Mouse (Mus musculus) intestine, embryonic 15.5 days (tissue): ENCODE measurements around the gene Dnajc13. TPM values are rescaled to one million over a fixed set of nuclear protein-coding genes. Genes with fewer than 3 reads are reported as not detected.

Experiments used
- ATAC-seq: fragments of 200-750 bp; cut with Nextera tagmentation; 2 replicates; pipeline ENCODE4 v1.8.0; 2017; ENCODE audit warnings: moderate TSS enrichment, moderate library complexity
- H3K27ac ChIP-seq: fragments of 300-500 bp; sonication (generic); 2 replicates; pipeline ENCODE4 v1.5.1; 2015; ENCODE audit warnings: mild to moderate bottlenecking, inconsistent platforms
- H3K27me3 ChIP-seq: fragments of 300-500 bp; sonication (generic); replicated peaks from 2 replicates; pipeline ENCODE4 v1.6.1; 2015; ENCODE audit warnings: inconsistent platforms
- H3K36me3 ChIP-seq: fragments of 300-500 bp; sonication (generic); 2 replicates; pipeline ENCODE4 v1.6.1; 2015; ENCODE audit warnings: inconsistent platforms
- H3K4me1 ChIP-seq: fragments of 300-500 bp; sonication (generic); replicated peaks from 2 replicates; pipeline ENCODE4 v1.6.1; 2015; ENCODE audit warnings: inconsistent platforms
- H3K4me2 ChIP-seq: fragments of 300-500 bp; sonication (generic); replicated peaks from 2 replicates; pipeline ENCODE4 v1.6.1; 2015; ENCODE audit warnings: mild to moderate bottlenecking, inconsistent platforms
- H3K4me3 ChIP-seq: fragments of 300-500 bp; sonication (generic); replicated peaks from 2 replicates; pipeline ENCODE4 v1.5.1; 2015; ENCODE audit warnings: inconsistent platforms
- H3K9ac ChIP-seq: fragments of 300-500 bp; sonication (generic); 2 replicates; pipeline ENCODE4 v1.6.1; 2015; ENCODE audit warnings: inconsistent platforms
- H3K9me3 ChIP-seq: fragments of 300-500 bp; sonication (generic); 2 replicates; pipeline ENCODE4 v1.6.1; 2016; ENCODE audit warnings: inconsistent platforms
- WGBS: fragments of 180-500 bp; shearing (Covaris S2); methylation state at CpG from one replicate; pipeline ENCODE4 v1.1.7; 2015; 5-methylcytosine and 5-hydroxymethylcytosine counted together
- polyA plus RNA-seq: library from polyadenylated mRNA; unstranded; fragments of >200 nt; fragmentation: Nextera tagmentation; extraction: Ambion mirVana; gene quantifications from 2 replicates; pipeline ENCODE4 v1.2.1, GENCODE M21; 2015

Dnajc13 gene
- polyA plus RNA-seq, 1 experiment from 2014 or later, result 19.1 TPM

DNA sequence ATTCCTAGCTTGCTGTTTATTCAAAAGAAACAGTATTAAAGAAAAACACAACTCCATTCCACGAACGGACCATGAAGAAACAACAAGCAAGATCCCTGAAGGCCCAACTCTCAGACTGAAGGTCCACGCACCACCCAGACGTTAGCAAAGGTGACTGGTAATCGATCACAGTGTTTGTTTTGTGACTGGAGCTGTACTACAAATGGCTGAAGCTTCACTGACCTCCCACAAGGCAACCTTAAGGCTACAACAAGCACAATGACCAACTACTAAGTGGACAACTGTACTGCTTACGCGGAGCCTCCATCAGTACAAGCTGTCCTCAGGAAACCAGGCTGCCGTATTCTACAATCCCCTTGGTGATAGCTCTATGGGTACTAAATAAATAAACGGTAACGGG lies 92.7 kb downstream of the Dnajc13 start:
- no peak for ATAC-seq
- Histone ChIP-seq H3K27me3 (no peaks in the 10 kb centered on the region), H3K9ac (no peak overlapping the region), H3K36me3 (peaks cover 18% of the 10 kb centered on the region; the same call in 1 of the 2 replicates), H3K4me3 (no peak overlapping the region), H3K27ac (no peak overlapping the region), H3K4me1 (no peaks in the 10 kb centered on the region), H3K9me3 (no peaks in the 10 kb centered on the region), H3K4me2 (no peak overlapping the region)
- WGBS, result 90% methylated on average over 10 of the region's 10 CpGs

GRCm38 (mm10) chr9:104165926-104166325 lies 96.8 kb downstream of the Dnajc13 start:
- Histone ChIP-seq H3K4me2 (no peak overlapping the region), H3K9ac (no peak overlapping the region), H3K9me3 (no peaks in the 10 kb centered on the region), H3K4me1 (no peaks in the 10 kb centered on the region), H3K27ac (no peak overlapping the region), H3K4me3 (no peak overlapping the region), H3K36me3 (peaks cover 20% of the 10 kb centered on the region; the same call in 1 of the 2 replicates), H3K27me3 (no peaks in the 10 kb centered on the region)
- WGBS, result 93% methylated on average over 5 of the region's 5 CpGs
- no peak for ATAC-seq

GRCm38 (mm10) chr9:104164194-104164593 lies 98.5 kb downstream of the Dnajc13 start:
- H3K27ac ChIP-seq, result no peak overlapping the region
- peaks cover 27% of the 10 kb centered on the region for H3K36me3 ChIP-seq
- WGBS, result 87% methylated on average over 5 of the region's 5 CpGs

GRCm38 (mm10) chr9:104161117-104161516 lies 101.6 kb downstream of the Dnajc13 start:
- no peak overlapping the region for H3K9ac ChIP-seq
- no peaks in the 10 kb centered on the region for H3K9me3 ChIP-seq
- H3K4me1 ChIP-seq, result no peaks in the 10 kb centered on the region
- no peak for ATAC-seq
- H3K27ac ChIP-seq, result no peak overlapping the region
- WGBS, result 75% methylated on average over 7 of the region's 7 CpGs
- no peaks in the 10 kb centered on the region for H3K27me3 ChIP-seq
- no peak overlapping the region for H3K4me2 ChIP-seq
- peaks cover 27% of the 10 kb centered on the region for H3K36me3 ChIP-seq
- no peak overlapping the region for H3K4me3 ChIP-seq

More at GRCm38 (mm10) chr9:104164194-104164593, 98.5 kb downstream of the Dnajc13 start:
- H3K9ac ChIP-seq, result no peak overlapping the region
- no peaks in the 10 kb centered on the region for H3K4me1 ChIP-seq
- no peak overlapping the region for H3K4me3 ChIP-seq
- no peaks in the 10 kb centered on the region for H3K9me3 ChIP-seq
- no peaks in the 10 kb centered on the region for H3K27me3 ChIP-seq
- no peak overlapping the region for H3K4me2 ChIP-seq
- no peak for ATAC-seq

DNA sequence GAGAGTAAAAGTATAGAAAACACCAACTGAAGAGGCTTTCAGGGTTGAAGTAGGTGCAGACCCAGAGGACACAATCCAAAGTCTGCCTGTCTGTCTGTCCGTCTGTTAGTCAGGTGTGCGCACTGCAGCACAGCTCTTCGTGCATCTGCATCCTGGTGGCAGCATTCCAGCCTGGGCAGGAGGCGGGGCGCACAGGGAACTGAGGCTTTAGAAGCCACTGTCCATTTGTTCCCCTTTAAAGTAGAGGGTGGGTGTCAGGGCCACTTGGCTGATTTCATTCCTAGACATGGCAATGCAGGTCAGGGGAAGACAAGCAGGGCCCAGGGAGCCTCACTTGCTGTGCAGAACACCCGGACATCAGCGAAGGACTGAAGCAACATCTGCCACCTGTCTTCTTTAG lies 105.4 kb downstream of the Dnajc13 start:
- Histone ChIP-seq H3K4me2 (no peak overlapping the region), H3K4me1 (no peaks in the 10 kb centered on the region), H3K36me3 (peaks cover 37% of the 10 kb centered on the region), H3K27ac (no peak overlapping the region), H3K4me3 (no peak overlapping the region), H3K9me3 (no peaks in the 10 kb centered on the region), H3K9ac (no peak overlapping the region), H3K27me3 (no peaks in the 10 kb centered on the region)
- WGBS, result 94% methylated on average over 7 of the region's 7 CpGs
- ATAC-seq, result no peak

GRCm38 (mm10) chr9:104156506-104156905 lies 106.2 kb downstream of the Dnajc13 start:
- peaks cover 40% of the 10 kb centered on the region for H3K36me3 ChIP-seq
- H3K4me1 ChIP-seq, result no peaks in the 10 kb centered on the region
- no peaks in the 10 kb centered on the region for H3K9me3 ChIP-seq
- no peak overlapping the region for H3K9ac ChIP-seq
- H3K27me3 ChIP-seq, result no peaks in the 10 kb centered on the region
- H3K4me3 ChIP-seq, result no peak overlapping the region
- no peak overlapping the region for H3K27ac ChIP-seq
- 98% methylated on average over 8 of the region's 8 CpGs for WGBS
- no peak overlapping the region for H3K4me2 ChIP-seq
- no peak for ATAC-seq

DNA sequence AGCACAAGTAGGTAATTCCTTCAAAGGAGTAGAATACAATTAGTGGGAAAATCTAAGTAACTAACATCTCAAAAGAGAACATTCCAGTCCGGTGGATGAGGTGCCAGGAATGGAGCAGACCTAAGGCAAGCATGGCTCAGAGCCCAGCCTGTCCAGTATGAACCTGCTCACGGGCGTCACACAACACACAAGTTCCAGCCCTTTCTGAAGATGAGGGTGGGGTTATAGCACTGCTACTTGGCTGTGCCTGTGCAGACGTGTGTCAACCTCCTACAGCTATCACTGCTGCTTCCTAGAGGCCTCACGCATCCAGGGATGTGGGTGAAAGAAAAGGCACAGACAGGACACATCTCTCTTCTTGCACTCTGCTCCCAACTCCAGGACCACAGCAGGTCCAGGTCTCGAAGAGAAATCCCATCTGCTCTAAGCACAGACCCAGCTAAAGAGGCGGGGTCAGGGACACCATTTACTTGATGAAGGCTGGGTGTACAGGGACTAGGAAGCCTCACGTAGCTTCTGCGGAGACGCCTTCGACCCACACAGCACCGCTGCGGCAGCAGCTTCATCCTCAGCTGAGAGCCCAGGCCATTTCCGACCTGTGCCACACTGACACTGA lies 107.5 kb downstream of the Dnajc13 start:
- no peak overlapping the region for H3K4me3 ChIP-seq
- peaks cover 43% of the 10 kb centered on the region for H3K36me3 ChIP-seq
- H3K9ac ChIP-seq, result no peak overlapping the region
- H3K27ac ChIP-seq, result no peak overlapping the region
- H3K4me1 ChIP-seq, result no peaks in the 10 kb centered on the region
- no peaks in the 10 kb centered on the region for H3K9me3 ChIP-seq
- 95% methylated on average over 14 of the region's 14 CpGs for WGBS
- no peak for ATAC-seq
- H3K4me2 ChIP-seq, result no peak overlapping the region
- no peaks in the 10 kb centered on the region for H3K27me3 ChIP-seq

DNA sequence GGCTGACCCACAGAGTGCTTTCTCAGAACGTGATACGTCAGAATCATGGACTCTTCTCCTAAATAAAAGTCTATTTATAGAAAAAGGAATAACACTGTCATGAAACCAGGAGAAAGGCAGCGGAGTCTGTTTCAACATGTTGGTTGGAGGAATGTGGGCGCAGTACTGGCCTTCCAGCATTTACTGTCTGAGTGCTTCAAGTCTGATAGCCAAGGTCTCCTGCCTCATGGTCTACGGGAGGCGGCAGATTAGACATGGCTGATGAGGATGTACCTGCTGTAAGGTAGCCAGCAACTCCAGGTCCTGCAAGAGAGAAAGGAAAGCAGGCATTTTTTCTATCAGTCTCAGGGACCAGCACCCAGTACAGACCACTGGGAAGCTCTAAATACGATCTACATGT lies 110.6 kb downstream of the Dnajc13 start:
- no peak for ATAC-seq
- no peaks in the 10 kb centered on the region for H3K4me1 ChIP-seq
- no peak overlapping the region for H3K4me2 ChIP-seq
- 87% methylated on average over 7 of the region's 7 CpGs for WGBS
- no peak overlapping the region for H3K4me3 ChIP-seq
- H3K9ac ChIP-seq, result no peak overlapping the region
- no peak overlapping the region for H3K27ac ChIP-seq
- no peaks in the 10 kb centered on the region for H3K27me3 ChIP-seq
- H3K9me3 ChIP-seq, result no peaks in the 10 kb centered on the region
- peaks cover 27% of the 10 kb centered on the region for H3K36me3 ChIP-seq

GRCm38 (mm10) chr9:104148969-104149368 lies 113.8 kb downstream of the Dnajc13 start:
- no peak overlapping the region for H3K4me2 ChIP-seq
- H3K4me1 ChIP-seq, result no peaks in the 10 kb centered on the region
- no peak for ATAC-seq
- H3K27ac ChIP-seq, result no peak overlapping the region
- no peaks in the 10 kb centered on the region for H3K27me3 ChIP-seq
- no peak overlapping the region for H3K9ac ChIP-seq
- 94% methylated on average over 7 of the region's 7 CpGs for WGBS
- no peaks in the 10 kb centered on the region for H3K9me3 ChIP-seq
- no peak overlapping the region for H3K4me3 ChIP-seq
- peaks cover 16% of the 10 kb centered on the region for H3K36me3 ChIP-seq

DNA sequence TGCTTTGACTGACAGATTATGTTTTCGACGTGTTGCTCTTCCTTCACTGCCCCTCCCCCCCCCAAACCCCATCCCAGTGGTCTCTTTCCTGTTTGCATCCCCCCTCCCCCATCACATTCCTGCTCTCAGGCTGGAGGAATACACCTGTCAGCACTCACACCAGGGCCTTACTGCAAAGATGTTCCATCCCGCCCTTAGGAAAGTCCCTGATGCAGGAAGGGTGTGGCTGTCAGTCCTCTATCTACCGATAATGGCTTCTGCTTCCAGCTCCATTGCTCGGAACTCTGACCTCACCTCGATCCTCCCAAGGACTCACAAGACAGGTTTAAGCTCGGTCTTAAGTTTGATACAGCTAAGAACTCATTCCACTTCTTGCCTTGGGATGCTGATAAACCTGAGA lies 116.0 kb downstream of the Dnajc13 start:
- no peaks in the 10 kb centered on the region for H3K4me1 ChIP-seq
- no peak for ATAC-seq
- peaks cover 6% of the 10 kb centered on the region for H3K36me3 ChIP-seq
- WGBS, result 68% methylated on average over 7 of the region's 7 CpGs
- H3K4me3 ChIP-seq, result no peak overlapping the region
- H3K4me2 ChIP-seq, result no peak overlapping the region
- H3K27me3 ChIP-seq, result no peaks in the 10 kb centered on the region
- no peak overlapping the region for H3K9ac ChIP-seq
- H3K9me3 ChIP-seq, result no peaks in the 10 kb centered on the region
- H3K27ac ChIP-seq, result no peak overlapping the region

- no peaks in the 10 kb centered on the region for H3K27me3 ChIP-seq
- no peak overlapping the region for H3K4me3 ChIP-seq
- no peak; the same call in 1 of the 2 replicates for ATAC-seq
- no peak overlapping the region for H3K4me2 ChIP-seq
- H3K9ac ChIP-seq, result no peak overlapping the region
- 82% methylated on average over 8 of the region's 8 CpGs for WGBS
- no peaks in the 10 kb centered on the region for H3K4me1 ChIP-seq
- H3K36me3 ChIP-seq, result no peaks in the 10 kb centered on the region
- H3K27ac ChIP-seq, result no peak overlapping the region
- H3K9me3 ChIP-seq, result no peaks in the 10 kb centered on the region
Measured at GRCm38 (mm10) chr9:104144314-104144996, 118.3 kb downstream of the Dnajc13 start.

- no peaks in the 10 kb centered on the region for H3K36me3 ChIP-seq
- H3K9ac ChIP-seq, result no peak overlapping the region
- no peak overlapping the region for H3K4me3 ChIP-seq
- H3K4me1 ChIP-seq, result no peaks in the 10 kb centered on the region
- no peaks in the 10 kb centered on the region for H3K27me3 ChIP-seq
- H3K27ac ChIP-seq, result no peak overlapping the region
- ATAC-seq, result no peak
- 57% methylated on average over 14 of the region's 14 CpGs for WGBS
- no peak overlapping the region for H3K4me2 ChIP-seq
- H3K9me3 ChIP-seq, result no peaks in the 10 kb centered on the region
Measured at GRCm38 (mm10) chr9:104142805-104143204, 119.9 kb downstream of the Dnajc13 start.

GRCm38 (mm10) chr9:104140351-104140750 lies 122.4 kb downstream of the Dnajc13 start:
- Histone ChIP-seq H3K27me3 (no peaks in the 10 kb centered on the region), H3K27ac (no peak overlapping the region), H3K4me3 (no peak overlapping the region), H3K9ac (no peak overlapping the region), H3K9me3 (no peaks in the 10 kb centered on the region), H3K4me1 (no peaks in the 10 kb centered on the region), H3K36me3 (no peaks in the 10 kb centered on the region), H3K4me2 (no peak overlapping the region)
- WGBS, result 79% methylated on average over 6 of the region's 6 CpGs
- ATAC-seq, result no peak
